Mouse (Mus musculus) kidney, adult 8-10 months (tissue): ENCODE measurements around the gene Tmem108.

ENCODE experiments used
- DNase-seq, 2 experiments: peaks; one replicate each; pipeline ENCODE4 v3.0.0; 2022

The Tmem108 gene

DNA sequence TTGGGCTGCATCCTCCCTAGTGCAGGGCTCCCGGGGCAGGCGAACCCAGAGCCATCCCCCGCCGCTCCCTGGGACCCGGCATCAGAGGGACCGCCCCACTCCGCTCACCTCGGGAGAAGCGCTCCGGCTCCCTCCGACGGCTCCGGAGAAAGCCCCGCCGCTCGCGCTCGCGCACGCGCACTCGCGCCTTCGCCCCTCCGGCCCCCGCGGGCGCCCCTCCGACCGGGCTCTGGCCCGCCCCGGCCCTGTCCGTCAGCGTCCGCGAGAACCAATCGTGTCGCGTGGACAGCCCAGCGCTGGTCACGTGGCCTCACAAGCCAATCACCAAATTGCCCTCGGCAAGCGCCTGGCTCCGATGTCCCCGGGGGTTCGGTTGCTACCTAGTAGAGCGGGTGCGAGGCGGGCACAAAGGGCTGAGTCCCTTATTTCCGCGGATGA is at the start of gene Tmem108:
TSS of gene Tmem108 (minus strand) at position 191 of the 438 bp plus-strand sequence.
- DNase-seq: peak; percentile 81 to 86

DNA sequence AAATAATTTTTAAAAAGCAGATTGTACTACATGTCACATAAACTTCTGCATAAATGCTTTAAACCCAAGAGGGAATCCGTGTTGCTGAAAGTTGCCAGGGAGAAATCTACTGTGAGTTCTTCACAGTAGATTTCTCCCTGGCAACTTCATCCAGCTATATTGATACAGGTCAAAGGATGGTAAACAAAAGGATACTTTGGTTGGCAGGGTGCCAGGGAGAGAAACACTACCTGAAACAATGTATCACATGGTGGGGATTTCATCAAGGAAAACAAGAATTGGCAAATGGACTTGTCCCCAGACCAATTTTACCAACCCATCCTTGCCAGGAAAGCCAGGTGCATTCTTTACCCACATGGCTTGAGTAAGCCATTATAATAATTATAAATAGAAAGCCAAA is 27.4 kb upstream of the Tmem108 start:
- no peak for DNase-seq

DNA sequence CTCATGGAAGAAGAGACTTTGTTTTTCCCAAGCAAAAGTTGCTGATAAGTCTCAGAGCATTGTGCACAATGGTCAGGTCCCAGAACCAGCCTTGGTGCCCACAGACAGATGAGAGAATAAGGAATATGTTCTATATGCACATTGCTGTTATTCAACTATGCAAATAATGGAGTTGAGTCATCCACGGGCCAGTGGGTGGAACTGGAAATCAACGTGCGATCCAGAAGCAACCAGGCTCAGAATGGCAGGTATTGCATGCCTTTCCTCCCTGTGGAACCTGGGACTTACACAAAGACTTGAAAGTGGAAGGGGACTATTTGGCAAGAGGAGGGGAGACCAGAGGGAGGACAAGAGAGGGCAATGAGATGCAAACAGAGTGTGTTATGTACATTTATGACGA is 22.5 kb upstream of the Tmem108 start:
- no peak for DNase-seq

DNA sequence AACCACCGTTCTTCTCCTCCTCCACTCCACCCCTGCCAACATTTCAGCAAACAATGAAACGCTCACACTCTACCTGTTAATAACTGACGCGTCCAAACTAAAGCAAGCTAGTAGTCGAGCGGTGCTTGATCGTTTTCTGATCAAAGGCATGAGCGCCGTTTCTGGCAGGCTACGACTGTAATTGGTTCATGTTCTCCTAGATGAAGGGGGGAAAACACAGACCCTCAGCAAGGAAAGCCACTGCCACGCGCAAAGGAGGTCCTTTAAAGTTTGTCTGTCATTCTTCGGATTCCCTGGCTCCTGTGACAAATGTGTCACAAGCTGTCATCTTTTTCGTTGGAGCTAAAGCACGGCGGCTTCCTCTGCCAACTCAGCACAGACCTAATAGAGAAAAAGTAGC is 21.6 kb upstream of the Tmem108 start:
- no peak for DNase-seq

DNA sequence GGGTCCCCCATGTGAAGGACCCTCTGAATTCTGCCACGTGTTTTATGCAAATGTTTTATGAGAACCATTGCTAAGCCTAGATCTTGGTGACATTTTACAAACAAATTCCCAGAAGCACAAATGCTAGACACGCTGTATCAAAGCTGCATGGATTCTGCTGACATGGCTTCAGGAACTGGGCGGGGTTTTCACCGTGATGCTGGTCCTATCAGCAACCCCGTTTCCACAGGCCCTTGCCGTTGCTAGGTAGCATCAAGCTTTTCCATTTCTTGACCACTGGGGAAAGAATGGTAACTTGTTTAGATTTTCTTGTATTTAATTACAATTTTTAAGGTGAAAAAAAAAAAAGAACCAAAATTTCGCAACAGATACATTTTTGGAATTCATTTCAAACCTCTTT is 20.7 kb upstream of the Tmem108 start:
- no peak for DNase-seq

DNA sequence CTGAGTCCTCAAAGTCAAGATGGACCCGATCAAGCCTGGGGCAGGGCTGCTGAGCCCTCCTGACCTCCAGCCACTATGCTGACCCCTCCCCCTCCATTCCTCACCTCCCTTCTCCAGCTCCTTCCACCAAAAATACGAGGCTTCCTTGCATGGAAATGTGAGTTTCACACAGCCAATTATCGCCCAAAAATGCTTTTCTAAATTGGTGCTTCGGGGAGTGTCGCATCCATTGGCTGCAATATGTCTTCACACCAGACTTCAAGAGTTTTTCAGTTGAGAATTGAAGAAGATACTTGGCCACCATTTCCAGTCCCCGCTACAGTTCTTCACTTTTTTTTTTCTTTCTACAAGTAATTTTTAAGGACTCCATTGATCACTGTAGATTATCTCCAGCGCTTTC is 19.8 kb upstream of the Tmem108 start:
- no peak for DNase-seq

DNA sequence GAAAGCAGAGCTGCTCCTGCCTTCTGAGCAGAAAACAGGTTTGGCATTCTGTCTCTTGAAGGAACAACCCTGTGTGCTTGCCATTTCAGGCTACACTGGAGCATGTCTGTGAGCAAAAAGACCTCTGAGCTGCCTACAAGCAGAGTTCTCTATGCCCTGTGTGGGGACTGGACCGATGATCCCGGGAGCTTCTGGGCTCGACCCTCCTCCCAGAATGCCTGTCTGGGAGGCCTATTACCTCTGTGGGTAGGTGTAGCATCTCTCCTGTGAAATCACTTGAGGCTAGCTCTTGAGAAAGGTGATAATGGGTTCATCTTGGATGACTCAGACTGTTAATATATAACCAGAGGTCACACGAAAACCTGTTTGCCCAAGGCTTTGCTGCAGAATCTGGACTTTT is 19.0 kb upstream of the Tmem108 start:
- DNase-seq: no peak

DNA sequence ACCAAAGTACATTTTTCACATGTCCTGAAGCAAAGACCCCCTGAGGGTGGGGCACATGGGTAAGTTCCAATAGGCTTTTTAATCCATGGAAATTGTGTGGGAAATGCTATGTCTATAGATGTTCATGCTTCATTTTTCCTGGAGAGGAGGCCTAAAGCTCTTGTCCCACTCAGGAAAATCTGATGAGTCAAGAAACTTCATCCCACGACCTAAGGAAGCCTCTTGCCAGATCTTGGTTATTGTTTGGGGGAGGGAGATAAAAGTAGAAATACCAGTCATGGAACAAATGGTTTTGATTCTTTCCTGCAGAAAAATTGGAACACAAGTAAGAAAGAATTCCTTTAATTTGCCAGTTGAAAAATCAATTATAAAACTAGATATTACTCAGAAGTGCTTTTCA is 16.5 kb upstream of the Tmem108 start:
- DNase-seq: no peak

DNA sequence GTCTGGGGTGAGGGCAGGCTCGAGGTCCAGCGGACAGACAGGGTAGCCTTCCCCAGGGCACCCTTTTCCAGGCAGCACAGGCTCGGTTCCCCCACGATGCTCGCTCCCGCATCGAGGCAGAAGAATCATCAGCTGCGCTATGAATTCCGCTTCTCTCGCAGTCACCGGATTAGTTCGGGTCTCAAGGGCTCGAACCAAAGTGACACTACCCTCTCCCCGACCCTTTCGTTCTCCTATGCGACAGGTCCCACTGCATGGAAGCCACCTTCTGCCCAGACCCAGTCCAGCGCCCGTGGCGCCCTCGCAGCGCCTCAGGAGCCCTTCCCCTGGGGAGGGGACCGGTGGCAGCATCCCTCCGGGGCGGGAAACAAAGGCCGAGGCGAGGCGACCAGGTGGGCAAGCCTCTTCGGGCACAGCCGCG is 476 bp downstream of the Tmem108 start:
- no peak for DNase-seq

DNA sequence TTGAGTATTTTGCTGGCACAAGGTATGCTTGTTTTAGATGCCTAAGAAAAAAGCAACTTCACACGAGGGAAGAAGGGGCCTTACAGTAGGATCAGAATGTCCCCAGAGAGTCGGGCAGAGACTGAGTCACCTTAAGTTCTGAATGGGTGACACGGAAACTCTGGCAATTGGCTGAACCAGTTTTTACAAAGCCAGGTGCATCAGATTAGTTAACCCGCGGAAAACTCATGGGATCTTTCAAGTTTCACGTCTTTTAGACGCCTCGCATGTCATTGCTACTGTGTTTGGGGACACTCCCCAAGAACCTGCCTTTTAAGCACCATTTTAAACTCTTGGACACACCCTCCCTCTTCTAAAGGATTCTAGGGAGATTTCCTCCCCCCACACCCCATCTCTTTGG is 1.3 kb downstream of the Tmem108 start:
- DNase-seq: no peak

DNA sequence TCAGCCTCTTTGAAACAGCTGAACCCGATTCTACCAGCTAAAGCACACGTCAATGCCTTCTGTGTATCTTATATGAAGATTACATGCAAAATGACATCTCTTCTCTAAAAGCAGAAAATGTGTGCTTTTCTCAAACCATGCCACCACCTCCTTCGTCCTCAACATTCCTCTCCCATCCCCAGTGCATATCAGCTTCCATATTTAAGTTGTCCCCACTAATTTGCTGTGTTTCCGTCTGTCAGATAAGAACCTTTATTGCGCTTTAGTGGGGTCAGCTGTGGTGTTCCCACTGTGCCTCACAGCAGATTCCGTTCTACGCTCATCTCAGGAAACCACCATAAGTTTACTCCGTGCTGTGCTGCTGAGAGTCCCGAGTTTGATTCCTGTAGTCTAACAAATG is 1.8 kb downstream of the Tmem108 start:
- no peak for DNase-seq

DNA sequence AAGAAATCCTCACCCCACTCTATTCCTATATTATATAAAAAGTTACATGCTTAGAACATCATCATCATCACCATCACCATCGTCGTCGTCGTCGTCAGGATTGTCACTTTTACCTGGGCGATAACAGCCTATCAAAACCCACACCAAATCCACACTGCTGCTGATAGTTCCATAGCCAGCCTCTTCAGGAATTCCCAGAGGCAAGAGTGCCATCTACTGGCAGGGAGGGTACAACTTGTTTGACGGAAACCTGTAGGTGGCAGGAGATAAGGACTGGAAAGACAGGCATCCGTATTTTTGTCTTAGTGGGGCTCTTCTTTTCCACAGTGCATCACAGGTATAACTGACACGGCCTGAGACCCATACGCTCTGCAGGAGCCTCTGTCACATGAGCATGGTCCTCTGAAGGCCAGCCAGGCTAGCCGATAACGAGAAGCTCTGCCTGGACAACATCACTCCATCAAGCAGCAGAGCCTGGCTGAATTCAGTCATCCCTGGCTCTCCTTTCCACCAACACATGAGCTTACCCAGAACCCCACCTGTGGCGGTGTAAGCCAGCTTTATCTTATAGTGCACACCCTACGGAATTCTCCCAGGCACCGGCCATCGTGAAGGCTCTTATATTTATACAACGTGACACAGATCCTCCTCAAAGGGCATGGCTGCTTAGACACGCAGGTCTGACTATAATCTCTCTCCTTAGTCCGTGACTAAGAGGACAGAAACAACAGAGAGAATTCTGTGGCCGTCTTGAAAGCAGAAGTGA is 2.5 kb downstream of the Tmem108 start:
- peak; percentile 73 to 85 for DNase-seq

DNA sequence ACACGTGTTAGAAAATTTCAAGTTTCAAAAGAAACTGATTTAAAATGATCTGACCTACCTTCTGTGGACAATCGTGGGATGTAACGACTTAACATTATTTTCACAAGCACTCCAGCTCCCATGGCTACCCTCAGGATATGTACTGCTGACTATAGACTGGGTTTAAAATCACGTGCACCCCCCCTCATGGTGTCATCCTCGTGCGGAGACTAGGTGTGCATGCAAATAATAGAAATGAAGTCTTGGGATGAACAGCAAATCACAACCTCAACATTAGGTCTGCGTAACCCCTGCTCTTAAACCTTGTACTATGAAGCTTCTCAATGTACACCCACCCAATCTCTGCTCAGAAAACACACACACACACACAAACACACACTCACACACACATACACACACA is 3.4 kb downstream of the Tmem108 start:
- no peak for DNase-seq

DNA sequence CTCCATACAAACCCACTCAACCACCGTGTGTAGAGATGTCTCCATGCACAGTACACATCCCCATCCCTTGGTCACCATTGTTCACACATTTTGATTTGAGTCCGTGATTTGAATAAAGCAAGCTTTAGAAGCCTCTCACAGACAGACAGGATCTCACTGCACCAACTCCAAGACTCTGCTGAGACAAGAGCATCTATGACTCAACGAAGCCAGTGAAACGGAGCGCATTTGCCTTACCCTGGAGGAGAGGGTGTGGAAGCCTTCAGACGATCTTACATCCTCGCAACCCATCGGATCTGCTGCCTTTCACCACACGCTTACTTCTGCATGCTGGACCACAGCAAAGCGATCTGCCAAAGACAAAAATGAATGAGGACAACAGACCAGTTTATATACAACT is 9.0 kb downstream of the Tmem108 start:
- DNase-seq: no peak

DNA sequence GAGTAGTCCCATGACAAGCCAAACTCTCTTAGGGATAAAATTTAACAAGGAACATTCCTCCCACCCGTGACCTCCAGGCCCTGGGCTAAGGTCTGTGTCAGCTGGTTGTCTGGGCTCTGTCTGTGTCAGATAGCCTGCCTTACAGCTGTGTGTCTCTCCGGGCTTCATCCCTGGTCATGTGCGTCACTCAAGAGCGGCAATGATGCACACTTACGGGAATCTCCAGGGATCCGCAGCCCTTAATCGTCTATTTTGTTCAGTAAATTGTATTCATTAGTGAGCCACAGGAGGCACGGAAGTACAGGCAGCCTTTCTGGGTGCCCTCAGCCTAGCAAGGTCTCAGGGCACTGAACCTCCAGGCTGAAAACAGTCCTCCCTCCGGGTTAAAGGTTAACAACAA is 10.1 kb downstream of the Tmem108 start:
- DNase-seq: peak; percentile 53 to 55

DNA sequence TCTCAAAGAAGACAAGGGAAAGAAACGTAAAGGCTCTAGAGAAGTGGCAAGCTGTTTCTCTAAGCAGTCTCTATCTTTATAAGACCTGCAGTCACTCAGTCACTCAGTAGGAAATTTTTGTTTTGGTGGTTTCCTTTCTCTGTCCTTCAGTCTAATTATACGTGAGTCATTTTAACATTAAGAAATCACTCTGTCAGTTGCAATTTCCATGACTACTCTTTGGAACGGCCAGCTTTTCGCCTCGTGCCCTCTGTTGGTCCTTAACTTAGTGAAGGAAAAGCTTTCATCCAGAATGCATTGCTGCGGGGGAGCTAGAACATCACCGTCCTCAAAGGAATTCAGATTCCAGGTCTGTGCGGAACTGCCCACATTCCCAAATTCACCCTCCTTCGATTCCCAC is 11.1 kb downstream of the Tmem108 start:
- DNase-seq: no peak

DNA sequence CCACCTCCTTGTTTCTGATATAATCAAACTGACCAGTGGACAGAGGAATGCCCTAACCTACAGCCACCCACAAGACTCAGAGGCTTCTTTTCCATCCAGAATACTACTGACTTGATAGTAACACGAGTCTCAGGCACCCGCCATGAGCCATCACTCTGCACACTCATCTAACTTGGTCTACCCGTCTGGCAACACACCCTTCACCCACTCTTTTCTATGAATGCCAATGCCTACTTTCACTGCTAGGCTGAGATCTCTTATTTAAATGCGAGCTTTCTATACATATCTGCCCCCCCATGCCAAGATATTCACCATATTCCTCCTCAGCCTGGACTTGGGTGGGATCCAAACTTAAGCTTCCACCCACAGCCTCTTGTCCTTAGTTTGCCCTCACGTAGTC is 15.0 kb downstream of the Tmem108 start:
- DNase-seq: no peak

DNA sequence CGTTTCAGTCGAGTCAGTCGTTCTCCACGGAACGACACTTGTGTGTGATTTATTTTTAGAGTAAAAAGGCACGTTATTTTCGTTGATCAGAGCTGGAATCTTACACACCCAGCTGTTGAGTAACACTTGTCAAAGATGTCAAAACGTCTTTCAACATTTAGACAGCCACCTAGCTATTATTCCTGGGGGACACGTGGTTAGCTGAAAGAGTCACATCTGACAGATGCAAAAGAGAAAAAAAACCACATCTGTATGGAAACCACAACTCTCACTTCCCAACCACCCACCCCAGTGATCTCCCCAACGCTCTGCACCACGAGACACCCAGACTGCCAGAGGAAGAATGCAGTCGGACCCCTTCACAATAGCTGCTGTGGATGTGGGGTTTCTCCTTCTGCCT is 21.5 kb downstream of the Tmem108 start:
- DNase-seq: no peak

DNA sequence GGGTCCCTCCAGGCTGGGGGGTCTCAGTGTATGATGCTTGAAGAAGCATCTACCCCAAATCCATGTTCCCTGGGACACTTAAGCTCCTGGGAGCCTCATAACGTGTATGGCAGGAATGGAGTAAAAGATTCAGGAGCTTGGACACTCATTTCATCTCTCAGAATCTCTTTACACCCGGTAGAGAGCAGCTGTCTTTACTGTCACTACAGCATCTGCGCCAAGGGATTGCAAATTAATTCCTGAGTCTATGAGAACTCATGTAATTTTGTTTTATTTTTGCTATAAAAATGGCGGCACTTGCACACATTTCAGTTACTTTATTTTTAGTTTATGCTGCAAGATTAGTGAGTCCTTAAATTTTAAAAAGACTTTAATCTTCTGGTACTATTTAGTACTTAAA is 22.6 kb downstream of the Tmem108 start:
- no peak for DNase-seq

DNA sequence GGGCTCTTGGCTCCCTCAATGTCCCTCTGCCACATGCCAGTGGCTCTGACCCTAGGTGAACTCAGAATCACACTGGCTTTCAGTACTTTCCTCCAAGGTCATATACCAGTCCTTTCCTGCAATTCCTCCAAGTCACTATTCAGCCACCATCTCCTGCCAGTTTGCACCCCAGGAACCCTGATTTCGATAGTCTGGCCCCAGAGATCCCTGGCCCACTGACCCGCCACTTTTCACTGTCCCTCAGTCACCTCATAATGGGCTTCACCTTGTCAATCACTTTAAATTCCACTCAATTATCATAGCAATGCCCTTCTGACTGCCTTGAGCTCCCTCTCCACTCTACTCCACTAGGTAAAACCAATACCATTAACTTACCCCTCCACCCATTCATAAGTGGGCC is 31.9 kb downstream of the Tmem108 start:
- DNase-seq: no peak

DNA sequence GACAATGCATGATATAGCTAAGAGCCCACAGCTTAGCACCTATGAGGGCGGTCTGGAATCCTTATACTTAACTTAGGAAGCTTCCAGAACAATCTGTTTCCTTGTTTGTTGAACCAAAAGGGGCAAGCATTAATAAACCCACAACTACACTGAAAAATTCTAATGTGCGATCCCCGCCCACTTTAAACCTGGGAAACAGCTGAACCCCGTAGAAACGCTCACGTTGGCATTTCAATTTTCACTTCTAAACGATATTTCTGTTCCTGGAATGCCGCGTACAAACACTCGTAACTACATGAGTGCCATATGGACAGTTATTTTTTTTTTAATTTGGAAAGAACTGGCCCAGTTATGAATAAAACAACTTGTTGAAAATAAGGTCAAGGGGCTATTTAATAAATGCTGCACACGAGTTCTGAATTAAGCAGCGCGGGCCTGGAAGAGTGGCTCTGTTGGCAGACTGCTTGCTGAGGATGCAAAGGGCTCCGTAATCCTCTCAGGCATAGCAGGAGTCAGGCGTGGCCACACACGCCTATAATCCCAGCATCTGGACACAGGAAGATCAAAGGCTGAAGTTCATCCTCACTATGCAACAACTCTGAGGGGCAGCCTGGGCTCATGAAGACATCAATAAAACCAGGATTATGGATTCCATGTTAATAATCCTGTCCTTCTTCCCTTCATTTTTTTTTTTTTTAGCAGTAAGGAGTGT is 34.7 kb downstream of the Tmem108 start:
- DNase-seq: peak in 1 of 2 experiments; percentile 19

DNA sequence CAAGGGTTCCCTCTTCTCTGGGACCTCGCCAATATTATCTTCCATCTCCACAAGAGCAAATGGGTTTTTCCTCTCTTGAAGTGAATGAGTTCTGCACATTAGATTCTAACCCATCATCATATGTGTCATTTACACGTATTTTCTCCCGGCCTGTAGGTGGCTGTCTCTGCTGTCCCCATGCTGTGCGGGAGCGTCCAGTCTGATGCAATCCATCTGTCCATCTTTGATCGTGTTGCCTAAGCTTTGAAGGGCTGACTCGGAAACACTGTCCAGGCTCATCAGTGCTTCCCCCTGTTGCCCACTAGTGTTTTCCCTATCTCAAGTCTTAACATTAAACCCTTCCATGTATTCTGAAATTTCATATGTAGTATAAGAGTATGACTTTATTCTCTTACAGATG is 36.1 kb downstream of the Tmem108 start:
- no peak for DNase-seq

DNA sequence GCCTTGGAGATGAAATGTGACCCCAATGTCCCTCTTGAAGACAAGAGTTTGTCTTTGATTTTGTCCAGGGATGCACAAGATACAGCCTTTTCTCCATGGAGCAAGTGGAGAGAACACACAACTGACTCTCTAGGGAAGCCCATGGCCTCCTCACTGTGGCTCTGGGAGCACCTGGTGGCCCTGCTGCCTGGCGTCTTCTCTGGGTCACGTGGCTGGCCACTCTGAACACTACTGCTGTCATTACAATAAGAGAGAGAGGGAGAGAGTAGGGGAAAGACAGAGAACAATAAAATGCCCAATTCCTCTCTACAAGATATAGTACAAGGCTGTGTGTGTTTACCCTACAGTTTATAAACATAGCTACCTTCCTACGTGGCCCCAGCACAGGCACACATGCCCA is 40.2 kb downstream of the Tmem108 start:
- no peak for DNase-seq

DNA sequence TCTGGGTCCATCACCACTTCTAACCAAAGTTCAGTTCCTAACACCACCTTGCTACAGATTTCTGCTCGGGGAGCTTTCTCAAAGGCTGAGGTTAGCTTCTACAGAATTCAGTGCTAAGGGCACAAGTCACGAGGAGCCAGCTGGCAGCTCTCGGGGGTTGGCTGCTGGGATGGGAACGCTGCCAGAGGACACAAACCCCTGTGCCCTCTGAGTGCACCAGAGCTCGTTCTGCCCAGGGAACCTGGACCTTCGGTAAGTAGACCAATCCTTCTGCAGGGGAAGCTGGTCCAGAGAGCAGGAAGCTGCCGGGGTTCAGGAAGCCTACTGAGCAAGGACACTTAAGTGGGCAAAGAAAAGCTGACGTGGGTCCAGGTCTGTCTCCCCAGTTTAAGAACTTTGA is 40.6 kb downstream of the Tmem108 start:
- peak; percentile 92 to 95 for DNase-seq

DNA sequence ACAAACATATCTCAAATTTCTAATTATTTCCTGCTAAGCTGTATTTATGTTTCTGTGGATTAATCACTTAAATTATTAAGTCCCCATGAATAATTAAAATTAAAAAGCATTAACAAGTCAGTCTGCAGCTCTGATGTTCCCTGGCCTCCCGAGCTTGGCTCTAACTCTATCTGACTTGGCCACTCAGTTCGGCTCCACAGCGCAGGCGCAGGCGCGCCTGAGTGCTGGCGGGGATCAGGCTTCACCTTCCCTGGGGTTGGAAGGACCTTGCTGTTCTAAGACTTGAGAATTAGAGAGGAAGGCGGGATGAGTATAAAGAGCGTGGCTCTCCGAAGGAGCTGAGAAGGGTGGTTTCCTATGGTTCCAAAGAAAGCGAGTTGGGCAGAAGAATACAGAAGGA is 41.6 kb downstream of the Tmem108 start:
- DNase-seq: no peak
